Mouse (Mus musculus) frontal cortex, adult 2 months (tissue): ENCODE data around the gene Auts2. TPM values are rescaled to one million over a fixed set of nuclear protein-coding genes. Genes with fewer than 3 reads are reported as not detected.

ENCODE experiments used
- DNase-seq, 2 experiments: peaks; one replicate each; pipeline ENCODE4 v3.0.0; 2022; ENCODE audit warnings: low spot score in 1 of 2; ENCODE audit errors: extremely low spot score in 1 of 2
- polyA plus RNA-seq: library from polyadenylated mRNA; depleted of rRNA; stranded (reverse); fragments of >200 nt; gene quantifications from 2 replicates; pipeline ENCODE4 v1.2.3, GENCODE M21; 2012

Auts2 gene
- polyA plus RNA-seq, 1 experiment: 45.1 TPM

- no peak for DNase-seq
These were observed 718.8 kb downstream of the Auts2 start for GRCm38 (mm10) chr5:131824197-131824991.

- DNase-seq: no peak
These were observed 721.7 kb downstream of the Auts2 start for GRCm38 (mm10) chr5:131821461-131821860.

GRCm38 (mm10) chr5:131819251-131819691 lies 723.9 kb downstream of the Auts2 start:
- peak; percentile 74 to 84 for DNase-seq

- no peak for DNase-seq
These were observed 727.6 kb downstream of the Auts2 start for GRCm38 (mm10) chr5:131815498-131815897.

GRCm38 (mm10) chr5:131814503-131815003 lies 728.6 kb downstream of the Auts2 start:
- DNase-seq: peak in 1 of 2 experiments; percentile 67

- no peak for DNase-seq
These were observed 729.1 kb downstream of the Auts2 start for GRCm38 (mm10) chr5:131813952-131814502.

- DNase-seq: peak; percentile 71 to 78
These were observed 729.8 kb downstream of the Auts2 start for GRCm38 (mm10) chr5:131813331-131813781.

GRCm38 (mm10) chr5:131812483-131813063 lies 730.6 kb downstream of the Auts2 start:
- no peak for DNase-seq

- DNase-seq: no peak
These were observed 736.8 kb downstream of the Auts2 start for GRCm38 (mm10) chr5:131806350-131806749.

- peak in 1 of 2 experiments; percentile 64 for DNase-seq
These were observed 737.9 kb downstream of the Auts2 start for GRCm38 (mm10) chr5:131805277-131805676.

GRCm38 (mm10) chr5:131803609-131804008 lies 739.5 kb downstream of the Auts2 start:
- DNase-seq: no peak

GRCm38 (mm10) chr5:131802340-131803036 lies 740.7 kb downstream of the Auts2 start:
- no peak for DNase-seq

- no peak for DNase-seq
These were observed 741.2 kb downstream of the Auts2 start for GRCm38 (mm10) chr5:131801924-131802323.

- no peak for DNase-seq
These were observed 744.8 kb downstream of the Auts2 start for GRCm38 (mm10) chr5:131798373-131798772.

- DNase-seq: no peak
These were observed 746.1 kb downstream of the Auts2 start for GRCm38 (mm10) chr5:131797044-131797443.

- peak; percentile 66 to 82 for DNase-seq
These were observed 748.6 kb downstream of the Auts2 start for GRCm38 (mm10) chr5:131794411-131795133.

- no peak for DNase-seq
These were observed 753.5 kb downstream of the Auts2 start for GRCm38 (mm10) chr5:131789601-131790000.

GRCm38 (mm10) chr5:131788008-131788407 lies 755.1 kb downstream of the Auts2 start:
- DNase-seq: peak in 1 of 2 experiments; percentile 42

GRCm38 (mm10) chr5:131783241-131783640 lies 759.9 kb downstream of the Auts2 start:
- peak in 1 of 2 experiments; percentile 54 for DNase-seq

GRCm38 (mm10) chr5:131781063-131781462 lies 762.1 kb downstream of the Auts2 start:
- DNase-seq: no peak
